10 mouse cellular contexts compared by ENCODE assay signal in genomic region chr4:109735754-109736153, GRCm38 (mm10). TPM values are rescaled to one million over a fixed set of nuclear protein-coding genes. Genes with fewer than 3 reads are reported as not detected.
DNase-seq lines count a peak whose midpoint lies in the region; ATAC-seq and TF ChIP-seq lines count a peak whose summit lies in the region.
"Had no signal": no experiment of that assay in that cellular context is flagged by ENCODE, and none has a peak within 500 bp of the region (broad histone marks: within the 10 kb centered on the region; RNA-seq: fewer than 3 reads in every experiment).

No protein-coding gene starts in this region.

- no peaks in the 10 kb centered on the region for H3K9me3 ChIP-seq in heart, embryonic 12.5 days (replicated peaks)
- no peaks in the 10 kb centered on the region for H3K9me3 ChIP-seq in lung, embryonic 14.5 days (ENCODE audit: low read depth, low read length)
- H3K9me3 ChIP-seq: limb, embryonic 12.5 days had no signal

- H3K4me3 ChIP-seq in heart, embryonic 12.5 days = no peak overlapping the region
- no peak overlapping the region for H3K4me3 ChIP-seq in lung, embryonic 14.5 days (ENCODE audit: low read depth, low read length)
- no peak overlapping the region for H3K4me3 ChIP-seq in kidney, adult 2 months (ENCODE audit: insufficient read depth, low read depth, low read length)
- H3K4me3 ChIP-seq: limb, embryonic 12.5 days had no signal

- no peak for ATAC-seq in heart, embryonic 12.5 days (ENCODE audit: insufficient number of reproducible peaks, low FRiP score)
- ATAC-seq in lung, embryonic 14.5 days (ENCODE audit: insufficient read depth) = peak; percentile 93
- no peak for ATAC-seq in monocyte, adult 5-6 weeks (replicated peaks; ENCODE audit: insufficient number of reproducible peaks, low FRiP score, low TSS enrichment, poor library complexity, severe bottlenecking)

- no peak for TF ChIP-seq POLR2A in kidney, adult 2 months (IDR thresholded peaks at IDR 0.05; ENCODE audit: low read depth, low read length)

- 0 out of 2 replicates have a peak, but pooled peaks cover 3% of the 10 kb centered on the region for H3K36me3 ChIP-seq in heart, embryonic 12.5 days
- 0 out of 2 replicates have a peak, but pooled peaks cover 3% of the 10 kb centered on the region for H3K36me3 ChIP-seq in lung, embryonic 14.5 days (ENCODE audit: insufficient read depth)
- H3K36me3 ChIP-seq in kidney, adult 2 months (ENCODE audit: control insufficient read depth, insufficient read depth, low read length) = no peaks in the 10 kb centered on the region

- 22% methylated on average over 1 of the region's 1 CpGs for WGBS in heart, embryonic 12.5 days
- WGBS in lung, embryonic 14.5 days = 32% methylated on average over 1 of the region's 1 CpGs
- WGBS in kidney, adult 2 months = 30% methylated on average over 1 of the region's 1 CpGs

- no peak overlapping the region for H3K4me2 ChIP-seq in heart, embryonic 12.5 days
- H3K4me2 ChIP-seq in lung, embryonic 14.5 days = no peak overlapping the region
- H3K4me2 ChIP-seq: limb, embryonic 12.5 days had no signal

- H3K4me1 ChIP-seq in heart, embryonic 12.5 days (replicated peaks) = peaks cover 5% of the 10 kb centered on the region
- no peaks in the 10 kb centered on the region for H3K4me1 ChIP-seq in lung, embryonic 14.5 days (ENCODE audit: insufficient read depth)
- H3K4me1 ChIP-seq in kidney, adult 2 months (ENCODE audit: control insufficient read depth, insufficient read depth, low read length) = no peaks in the 10 kb centered on the region
- H3K4me1 ChIP-seq: limb, embryonic 12.5 days had no signal

- TF ChIP-seq CTCF in lung, embryonic 14.5 days (IDR thresholded peaks at IDR 0.05; ENCODE audit: low read depth) = no peak
- no peak for TF ChIP-seq CTCF in kidney, adult 2 months (conservative IDR thresholded peaks at IDR 0.05; ENCODE audit: insufficient read depth, insufficient read length, low read depth, low read length)

- H3K27ac ChIP-seq in heart, embryonic 12.5 days (ENCODE audit: poor library complexity, severe bottlenecking) = no peak overlapping the region
- H3K27ac ChIP-seq in lung, embryonic 14.5 days (ENCODE audit: low read depth) = 0 out of 2 replicates have a peak overlapping the region, but pooled peaks have one; percentile 36
- no peak overlapping the region for H3K27ac ChIP-seq in kidney, adult 2 months (ENCODE audit: insufficient read depth, low read depth, low read length)
- H3K27ac ChIP-seq: limb, embryonic 12.5 days had no signal

- H3K27me3 ChIP-seq in heart, embryonic 12.5 days (replicated peaks) = no peaks in the 10 kb centered on the region
- H3K27me3 ChIP-seq in lung, embryonic 14.5 days (ENCODE audit: insufficient read depth, low read length) = no peaks in the 10 kb centered on the region
- no peaks in the 10 kb centered on the region for H3K27me3 ChIP-seq in kidney, adult 2 months (replicated peaks; ENCODE audit: control insufficient read depth, insufficient read depth, low read length)
- H3K27me3 ChIP-seq: CH12.LX; limb, embryonic 12.5 days had no signal

- no peak overlapping the region for H3K9ac ChIP-seq in heart, embryonic 12.5 days
- H3K9ac ChIP-seq in lung, embryonic 14.5 days = no peak overlapping the region
- H3K9ac ChIP-seq: limb, embryonic 12.5 days had no signal

- DNase-seq in heart, adult 18-20 months = peak; percentile 60 to 65
- peak; percentile 59 for DNase-seq in adipocyte (ENCODE audit: low spot score)
- DNase-seq in cerebellum, postnatal 25 days = peak; percentile 69 to 78
- DNase-seq in lung, embryonic 14.5 days = peak; percentile 70
- DNase-seq in kidney, adult 2 months = no peak
- DNase-seq in retina, embryonic 14.5 days (ENCODE audit: low spot score) = no peak

RNA-seq across cellular contexts. Expression of gene Faf1, which starts 59.4 kb away (rescaled TPM):
- 10 to 100 TPM; 41.1 to 41.7 TPM for total RNA-seq in heart, adult 18-20 months (2021)
- 29.2 and 31.5 TPM in 2 replicates for polyA plus RNA-seq in heart, embryonic 12.5 days (2016; fragmentation: Nextera tagmentation; extraction: Ambion mirVana)
- 30.3 and 32.1 TPM in 2 replicates for polyA plus RNA-seq in lung, embryonic 14.5 days (2014; fragmentation: Nextera tagmentation; extraction: Ambion mirVana)
- 38.0 to 46.6 TPM (median 46.0 TPM) in 3 replicates for total RNA-seq in monocyte, adult 5-6 weeks (2017)
- 8.6 and 8.7 TPM in 2 replicates for polyA plus RNA-seq in kidney, adult 2 months (2012; rRNA removed)

Comparison
In these comparisons a context has a peak if more than half of its experiments do, and no peak if none do; other contexts are left out.
1. DNase-seq: peak in heart, adult 18-20 months (2 of 2), adipocyte (single experiment), cerebellum, postnatal 25 days (2 of 2) and lung, embryonic 14.5 days (single experiment); none in kidney, adult 2 months (single experiment) and retina, embryonic 14.5 days (single experiment).